Mouse (Mus musculus) liver, adult (tissue): ENCODE data around the gene Borcs6.

Experiments used
- GATA4 ChIP-seq: IDR thresholded peaks from 2 replicates; pipeline ENCODE4 v1.6.1; 2014; ENCODE audit warnings: mild to moderate bottlenecking, low read length; ENCODE audit not compliant: insufficient replicate concordance

The Borcs6 gene

DNA sequence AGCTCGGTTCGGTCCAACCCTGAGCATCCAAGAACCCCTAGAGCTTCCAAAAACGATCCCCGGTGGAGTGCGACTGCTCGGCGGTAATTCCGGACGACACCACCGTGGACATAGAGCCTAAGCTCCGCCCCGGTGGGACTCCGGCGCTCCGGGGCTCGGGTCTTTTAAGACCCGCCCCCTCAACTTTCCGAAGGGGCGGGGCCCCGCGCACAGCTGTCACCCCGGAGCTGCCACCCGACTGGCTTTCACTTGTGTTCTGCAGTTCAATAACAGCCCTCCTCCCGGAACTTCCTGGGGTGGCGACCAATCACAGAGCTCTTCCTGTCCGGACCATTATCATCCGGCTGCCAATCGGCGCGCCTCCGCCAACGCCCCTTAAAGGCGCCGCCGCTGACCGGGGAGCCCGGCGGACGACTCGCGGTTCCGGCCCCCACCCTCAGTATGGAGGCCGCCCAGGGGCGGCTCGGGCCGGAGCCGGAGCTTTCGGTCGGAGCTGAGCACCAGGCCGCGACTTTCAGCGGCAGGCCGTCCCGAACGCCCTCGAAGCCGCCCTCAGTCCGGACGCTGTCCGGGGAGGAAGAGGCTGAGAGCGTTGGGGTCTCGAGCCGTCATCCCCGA lies at the start of gene Borcs6:
TSS of gene Borcs6 (plus strand) at position 361 of the 618 bp plus-strand sequence.
- TF ChIP-seq GATA4, result peak; percentile 86; the same call in 1 of the 2 replicates

DNA sequence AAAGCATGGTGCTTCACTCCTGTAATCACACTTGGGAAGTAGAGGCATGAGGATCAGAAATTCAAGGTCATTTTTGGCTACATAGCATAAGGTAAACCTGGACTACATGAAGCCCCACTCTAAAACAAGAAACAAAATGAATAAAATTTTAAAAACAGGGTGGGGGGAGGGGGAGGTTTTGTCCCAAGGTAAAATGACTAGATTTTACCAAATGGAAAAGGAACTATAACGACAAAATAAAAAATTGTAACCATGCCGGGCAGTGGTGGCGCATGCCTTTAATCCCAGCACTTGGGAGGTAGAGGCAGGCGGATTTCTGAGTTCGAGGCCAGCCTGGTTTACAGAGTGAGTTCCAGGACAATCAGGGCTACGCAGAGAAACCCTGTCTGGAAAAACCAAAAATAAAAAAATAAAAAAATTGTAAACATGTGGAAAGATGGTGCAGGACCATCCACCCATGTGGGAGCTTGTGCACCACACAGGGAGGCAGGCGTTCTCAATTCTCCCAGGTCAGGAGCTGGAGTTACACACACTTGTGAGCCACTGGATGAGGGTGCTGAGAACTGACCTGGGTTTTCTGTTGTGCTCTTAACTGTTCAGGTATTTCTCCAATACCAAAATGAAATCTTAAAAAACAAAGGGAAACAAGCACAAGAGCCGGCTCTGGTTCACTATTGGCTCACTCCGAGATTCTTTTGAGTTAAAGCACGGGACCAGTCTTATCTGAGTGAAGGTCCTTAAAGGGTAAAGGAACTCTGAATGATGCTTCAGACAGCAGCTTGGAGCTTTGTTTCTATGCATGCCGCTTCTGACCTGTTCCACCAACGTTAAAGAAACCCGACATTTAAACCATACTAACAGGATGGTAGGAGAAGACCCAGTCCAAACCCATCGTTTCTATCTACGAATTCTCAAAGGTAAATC lies 48.9 kb upstream of the Borcs6 start:
- no peak for TF ChIP-seq GATA4

DNA sequence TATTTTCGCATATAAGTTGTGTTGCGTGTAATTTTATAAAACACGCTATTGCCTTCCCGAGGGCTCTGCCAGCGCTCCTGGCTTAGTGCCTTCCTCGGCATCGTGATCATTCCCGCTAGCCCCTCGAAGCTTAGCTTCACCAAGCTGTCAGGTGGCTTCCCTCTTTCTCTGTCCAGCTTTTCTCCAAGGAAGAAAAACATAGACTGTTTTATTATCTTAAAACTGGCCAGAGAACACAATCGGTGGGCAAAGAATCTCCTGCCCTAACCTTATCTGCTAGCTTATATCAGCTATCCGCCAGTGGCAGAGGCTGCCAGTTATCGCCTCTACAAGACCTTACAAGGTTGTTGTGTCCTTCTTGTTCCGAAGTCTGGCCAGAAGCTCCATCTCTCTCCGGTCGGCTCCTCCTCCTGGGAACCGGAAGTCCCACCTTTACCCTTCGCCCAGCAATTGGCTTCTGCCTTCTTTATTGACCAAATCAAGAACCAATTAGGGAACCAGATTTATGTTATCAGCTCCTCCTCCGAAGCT lies 47.4 kb upstream of the Borcs6 start:
- TF ChIP-seq GATA4, result no peak; the same call in 1 of the 2 replicates

DNA sequence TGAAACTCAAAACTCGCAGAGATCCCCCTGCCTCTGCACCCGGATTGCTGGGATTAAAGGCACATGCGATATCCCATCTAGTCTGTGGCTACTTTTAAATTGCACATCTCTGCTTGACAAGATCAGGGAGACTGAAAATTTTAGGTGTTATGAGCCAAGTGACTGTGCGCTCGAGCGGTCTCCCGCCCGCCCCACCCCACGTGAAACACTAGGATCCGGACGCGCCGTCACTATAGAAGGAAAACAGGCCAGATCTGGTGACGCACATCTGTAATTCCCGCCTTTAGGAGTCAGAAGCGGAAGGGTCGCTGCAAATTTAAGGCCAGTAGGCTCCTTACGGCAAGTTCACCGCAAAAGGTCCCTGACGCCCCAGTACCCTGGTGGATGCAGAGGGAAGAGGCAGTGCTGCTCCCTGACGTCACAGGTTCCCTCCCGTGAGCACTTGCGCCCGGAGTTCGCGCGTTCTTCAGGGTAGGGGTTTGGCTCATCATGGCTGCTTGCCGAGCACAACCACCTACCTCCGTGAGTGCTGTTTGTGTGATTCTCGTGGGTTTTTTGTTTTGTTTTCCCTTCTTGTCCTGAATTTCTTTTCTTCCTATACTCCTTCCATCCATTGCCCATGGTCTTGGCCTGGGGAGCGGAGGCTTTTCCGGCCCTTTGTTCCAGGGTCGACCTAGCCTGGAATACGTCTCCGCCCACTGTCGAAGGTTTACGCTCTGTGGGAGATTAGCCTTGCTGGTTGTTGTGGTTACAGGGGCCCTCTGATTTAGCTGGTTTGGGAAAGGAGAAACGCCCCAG lies 43.7 kb upstream of the Borcs6 start, which contains the start of gene Ctc1:
TSS of gene Ctc1 (plus strand) at position 268 of the 798 bp plus-strand sequence.
- TF ChIP-seq GATA4, result no peak

DNA sequence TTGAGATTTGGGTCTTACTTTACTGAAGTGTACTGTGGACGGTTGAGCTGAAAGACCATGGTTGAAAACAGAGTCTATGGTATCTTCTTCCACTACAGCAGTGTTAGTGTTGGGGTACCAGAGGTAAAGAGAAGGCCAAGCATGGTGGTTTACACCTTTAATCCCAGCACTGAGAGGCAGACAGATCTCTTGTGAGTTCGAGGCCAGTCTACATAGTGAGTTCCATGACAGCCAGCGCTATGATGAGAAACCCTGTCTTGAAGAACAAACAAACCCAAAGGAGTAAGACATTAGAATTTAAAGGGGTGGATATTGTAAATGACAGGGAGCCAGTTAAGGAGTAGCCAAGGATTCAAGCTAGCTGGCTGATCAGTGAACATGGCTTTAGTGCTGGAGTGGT lies 42.8 kb upstream of the Borcs6 start:
- no peak for TF ChIP-seq GATA4

DNA sequence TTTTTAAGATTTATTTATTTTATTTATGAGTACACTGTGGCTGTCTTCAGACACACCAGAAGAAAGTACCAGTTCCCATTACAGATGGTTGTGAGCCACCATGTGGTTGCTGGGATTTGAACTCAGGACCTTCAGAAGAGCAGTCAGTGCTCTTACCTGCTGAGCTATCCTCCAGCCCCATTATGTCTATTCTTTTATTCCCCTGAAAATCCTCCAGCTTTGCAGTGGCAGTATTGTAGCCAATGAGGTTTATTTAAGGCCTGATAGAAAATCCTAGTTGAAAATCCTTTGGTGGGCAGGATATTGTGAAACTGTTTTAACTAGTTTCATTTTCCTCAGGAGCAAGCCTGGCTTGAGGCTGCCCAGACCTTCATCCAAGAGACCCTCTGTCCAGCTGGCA lies 38.8 kb upstream of the Borcs6 start:
- TF ChIP-seq GATA4, result no peak

DNA sequence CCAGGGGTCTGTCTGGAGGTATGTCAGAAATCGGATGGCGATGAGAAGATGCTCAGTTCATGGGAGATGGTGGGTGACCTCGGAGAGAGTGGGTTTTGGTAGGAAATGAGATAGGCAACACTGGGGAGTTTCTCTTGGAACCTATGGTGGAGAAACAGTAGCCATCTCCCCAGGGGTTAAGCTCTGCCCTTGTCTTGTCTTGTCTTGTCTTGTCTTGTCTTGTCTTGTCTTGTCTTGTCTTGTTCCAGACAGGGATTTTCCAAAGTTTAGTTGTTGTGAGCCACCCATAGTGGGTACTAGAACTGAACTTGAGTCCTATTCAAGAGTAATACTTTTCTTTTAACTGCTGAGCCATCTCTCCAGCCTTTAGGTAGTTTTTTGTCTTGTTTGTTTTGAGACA lies 33.0 kb upstream of the Borcs6 start:
- no peak for TF ChIP-seq GATA4

DNA sequence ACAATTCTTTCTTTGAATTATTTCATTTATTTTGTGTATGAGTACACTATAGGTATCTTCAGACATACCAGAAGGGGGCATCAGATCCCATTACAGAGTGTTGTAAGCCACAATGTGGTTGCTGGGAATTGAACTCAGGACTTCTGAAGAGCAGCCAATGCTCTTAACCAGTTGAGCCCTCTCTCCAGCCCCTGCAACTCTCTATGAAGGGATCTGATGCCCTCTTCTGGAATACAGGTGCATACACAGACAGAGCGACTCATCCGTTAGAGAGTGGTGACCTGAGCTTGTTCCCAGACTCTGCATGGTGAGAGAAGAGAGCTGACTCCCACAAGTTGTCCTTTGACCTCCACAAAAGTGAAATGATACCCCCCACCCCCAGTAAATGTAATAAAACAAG lies 30.7 kb upstream of the Borcs6 start:
- no peak for TF ChIP-seq GATA4

DNA sequence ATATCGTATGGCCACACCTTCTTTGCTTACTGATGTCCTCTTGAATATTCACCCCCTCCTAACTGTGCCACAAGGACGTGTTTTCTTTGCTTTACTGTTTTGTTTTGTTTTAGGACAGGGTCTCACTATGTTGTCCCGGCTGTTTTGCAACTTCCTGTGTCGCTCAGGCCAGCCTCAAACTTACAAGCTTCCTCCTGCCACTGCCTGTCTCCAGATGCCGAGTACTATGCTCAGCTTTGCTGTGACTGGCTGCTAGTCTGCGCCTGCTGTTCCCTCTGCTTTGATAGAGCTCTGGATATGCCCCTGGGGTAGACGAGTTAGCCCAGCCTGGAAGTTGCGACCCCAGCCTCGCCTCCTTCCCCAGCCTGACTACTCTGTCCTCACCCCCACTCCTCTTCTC lies 26.0 kb upstream of the Borcs6 start:
- no peak for TF ChIP-seq GATA4

DNA sequence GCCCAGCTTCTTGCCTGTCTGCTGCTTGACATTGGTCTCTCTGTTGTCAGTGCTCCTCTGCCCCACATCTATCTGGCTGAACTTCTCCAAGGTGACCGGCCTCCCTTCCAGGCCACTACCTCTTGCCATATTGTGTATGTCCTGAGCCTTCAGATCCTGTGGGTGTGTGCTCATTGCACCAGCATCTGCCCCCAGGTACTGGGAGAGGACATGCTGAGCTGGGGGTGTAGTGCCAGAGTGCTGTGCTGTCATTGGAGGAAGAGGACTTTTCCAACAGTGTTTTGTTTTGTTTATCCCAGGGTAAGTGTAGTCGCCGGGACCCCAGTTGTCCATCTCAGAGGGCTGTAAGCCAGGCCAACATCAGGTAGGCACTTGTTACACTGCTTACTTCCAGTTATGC lies 24.9 kb upstream of the Borcs6 start:
- TF ChIP-seq GATA4, result no peak

DNA sequence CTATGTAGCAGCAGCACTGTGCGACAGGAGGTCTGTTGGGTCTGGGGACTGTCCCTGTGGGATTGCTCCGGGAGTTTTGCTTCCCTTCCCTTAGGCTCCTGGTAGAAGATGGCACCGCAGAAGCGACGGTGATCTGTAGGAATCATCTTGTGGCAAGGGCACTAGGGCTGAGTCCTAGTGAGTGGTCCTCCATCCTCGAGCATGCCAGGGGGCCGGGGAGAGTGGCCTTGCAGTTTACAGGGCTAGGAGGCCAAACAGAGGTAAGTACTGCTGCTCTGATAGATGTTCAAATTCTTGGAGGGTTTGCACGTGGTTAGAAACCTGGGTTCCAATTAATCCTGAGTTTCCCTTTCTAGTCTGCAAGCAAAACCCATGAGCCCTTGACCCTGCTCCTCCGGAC lies 24.1 kb upstream of the Borcs6 start:
- no peak for TF ChIP-seq GATA4

DNA sequence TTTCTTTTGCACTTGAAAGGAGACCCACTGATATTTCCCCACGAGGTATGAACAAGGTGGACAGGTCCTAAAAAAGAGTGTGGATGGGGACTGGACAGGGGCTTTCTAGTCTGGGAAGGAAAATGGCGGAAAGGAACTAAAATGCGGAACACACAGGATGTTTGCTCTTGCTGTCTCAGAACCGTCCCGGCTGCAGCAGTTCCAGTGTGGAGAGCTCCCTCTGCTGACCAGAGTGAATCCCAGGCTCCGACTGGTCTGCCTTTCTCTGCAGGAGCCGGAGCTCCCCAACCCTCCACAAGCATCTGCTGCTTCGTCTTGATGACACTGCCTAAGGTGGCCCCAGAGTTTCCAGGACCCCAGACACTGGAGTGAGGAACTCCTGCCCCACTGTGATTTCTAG lies 23.7 kb upstream of the Borcs6 start:
- no peak for TF ChIP-seq GATA4

DNA sequence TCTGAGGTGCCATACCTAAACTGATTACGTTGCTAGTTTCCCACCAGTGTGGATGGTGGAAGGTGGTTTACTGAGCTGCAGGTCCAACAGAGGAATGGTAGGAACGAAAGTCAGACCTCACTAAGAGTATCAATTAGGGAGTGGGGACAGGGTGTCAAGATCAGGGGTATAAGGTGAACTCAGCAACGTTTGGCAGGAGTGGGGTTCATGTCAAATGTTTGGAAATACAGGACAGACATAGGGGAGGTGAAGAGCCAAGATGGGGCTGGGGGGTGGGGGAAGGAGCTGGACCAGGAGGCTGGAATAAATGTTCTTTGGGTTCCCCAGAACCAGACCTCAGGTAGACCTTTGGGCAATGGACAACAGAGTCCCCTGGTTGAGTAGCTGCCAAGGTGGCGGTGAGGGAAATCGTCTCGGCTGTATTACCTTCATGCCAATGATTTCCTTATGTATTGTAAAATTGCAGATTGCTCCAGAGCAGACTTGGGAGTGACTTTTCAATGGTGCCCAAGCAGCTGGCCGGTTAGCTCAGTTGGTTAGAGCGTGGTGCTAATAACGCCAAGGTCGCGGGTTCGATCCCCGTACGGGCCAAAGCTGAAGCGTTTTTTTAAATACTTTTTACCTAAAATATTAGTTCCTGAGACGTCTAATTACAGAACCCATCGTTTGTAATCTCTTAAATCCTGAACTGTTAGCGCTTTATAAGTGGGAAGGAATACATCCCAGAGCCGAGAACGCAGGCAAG lies 22.9 kb upstream of the Borcs6 start:
- TF ChIP-seq GATA4, result peak; percentile 35; the same call in 1 of the 2 replicates

DNA sequence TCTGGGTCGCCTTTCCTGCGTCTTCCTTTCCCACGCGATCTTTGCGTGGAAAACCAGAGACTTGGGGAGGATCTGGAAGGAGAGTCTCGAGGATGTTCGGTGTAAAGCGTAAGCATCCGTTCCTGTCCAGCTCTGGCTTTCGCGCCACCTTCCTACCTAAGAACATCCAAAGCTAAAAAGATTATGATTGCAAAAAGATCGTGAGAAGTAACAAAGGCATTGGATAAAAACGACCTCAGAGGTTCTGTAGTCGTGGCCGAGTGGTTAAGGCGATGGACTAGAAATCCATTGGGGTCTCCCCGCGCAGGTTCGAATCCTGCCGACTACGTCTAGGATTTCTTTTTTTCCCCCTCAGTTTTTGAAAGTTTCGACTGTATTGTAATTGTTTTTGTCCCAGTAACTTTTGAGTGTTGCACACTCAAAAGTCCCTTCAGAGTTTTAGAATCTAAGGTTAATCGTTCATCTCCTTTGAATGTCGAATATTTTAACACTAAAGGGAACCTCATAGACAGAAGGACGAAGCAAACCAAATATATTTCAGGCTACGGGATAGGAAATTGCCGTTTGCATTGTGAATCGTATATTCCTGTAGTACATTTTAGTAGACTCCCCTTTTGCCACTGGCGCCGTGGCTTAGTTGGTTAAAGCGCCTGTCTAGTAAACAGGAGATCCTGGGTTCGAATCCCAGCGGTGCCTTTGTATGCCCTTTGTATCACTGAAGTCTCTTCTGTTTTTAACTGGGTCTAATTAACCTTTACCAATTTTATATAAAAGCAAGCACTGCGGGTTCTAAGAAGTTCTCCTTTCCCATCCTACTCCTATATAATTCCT lies 22.1 kb upstream of the Borcs6 start:
- 0 out of 2 replicates have a peak, but pooled peaks have one; percentile 1 for TF ChIP-seq GATA4
